Mouse (Mus musculus): ENCODE results near the gene Tuba3a.

DNA sequence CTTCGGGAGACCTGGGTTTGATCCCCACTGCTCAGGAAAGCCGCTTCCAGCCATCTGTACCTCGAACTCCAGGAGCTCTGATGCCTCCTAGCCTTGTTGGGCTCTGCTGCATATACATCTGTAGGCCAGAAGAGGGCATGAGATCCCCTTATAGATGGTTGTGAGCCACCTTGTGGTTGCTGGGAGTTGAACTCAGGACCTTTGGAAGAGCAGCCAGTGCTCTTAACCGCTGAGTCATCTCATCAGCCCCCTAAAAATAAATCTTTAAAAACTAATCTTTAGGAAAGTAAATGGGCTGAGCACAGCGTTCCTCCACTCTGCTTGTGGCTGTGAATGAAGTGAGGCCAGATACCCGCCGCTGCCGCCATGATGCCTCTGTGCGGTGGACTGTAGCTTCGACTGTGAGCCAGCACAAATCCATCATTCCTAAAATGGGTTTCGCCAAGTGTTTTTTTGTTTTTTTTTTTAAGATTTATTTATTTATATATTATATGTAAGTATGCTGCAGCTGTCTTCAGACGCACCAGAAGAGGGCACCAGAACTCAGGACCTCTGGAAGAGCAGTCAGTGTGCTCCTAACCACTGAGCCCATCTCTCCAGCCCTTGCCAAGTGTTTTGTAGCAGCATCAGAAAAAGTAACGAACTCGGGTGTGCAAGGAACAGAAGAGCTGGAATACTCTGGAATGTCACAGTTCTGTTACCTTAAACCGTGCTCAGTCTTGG lies 10.8 kb downstream of the Tuba3a start:
- TF ChIP-seq MAZ (IDR thresholded peaks at IDR 0.05; ENCODE audit: low read depth, low read length) (no peak), CTCF (conservative IDR thresholded peaks at IDR 0.05 in 1 of 2, IDR thresholded peaks at IDR 0.05 in 1 of 2; ENCODE audit: low read depth in 2 of 2, low read length in 2 of 2) (peak; percentile 31 to 89; a peak in 2 of 4 replicates), TCF12 (IDR thresholded peaks at IDR 0.05; ENCODE audit: low read depth, low read length) (no peak), MEF2A (IDR thresholded peaks at IDR 0.05; ENCODE audit: borderline replicate concordance, low read depth, low read length) (no peak), MAFK (IDR thresholded peaks at IDR 0.05; ENCODE audit: insufficient replicate concordance, low read length) (0 out of 2 replicates have a peak, but pooled peaks have one; percentile 48), E2F4 (IDR thresholded peaks at IDR 0.05; ENCODE audit: insufficient replicate concordance, low read depth, low read length) (no peak), ZKSCAN1 (IDR thresholded peaks at IDR 0.05; ENCODE audit: borderline replicate concordance, low read depth, low read length) (no peak), POLR2A (IDR thresholded peaks at IDR 0.05; ENCODE audit: low read depth, low read length) (no peak), MAX (IDR thresholded peaks at IDR 0.05; ENCODE audit: low read length) (no peak), USF1 (IDR thresholded peaks at IDR 0.05; ENCODE audit: low read depth, low read length) (no peak), HCFC1 (IDR thresholded peaks at IDR 0.05; ENCODE audit: low read depth, low read length) (no peak), EP300 (IDR thresholded peaks at IDR 0.05; ENCODE audit: low read length) (no peak)

Data from CH12.LX (cell line).